Mouse (Mus musculus): ENCODE results near the gene Ier5l. TPM values are rescaled to one million over a fixed set of nuclear protein-coding genes. Genes with fewer than 3 reads are reported as not detected.

Gene Ier5l
- polyA plus RNA-seq (2017; shearing (Covaris generic)) = 0.24 TPM

DNA sequence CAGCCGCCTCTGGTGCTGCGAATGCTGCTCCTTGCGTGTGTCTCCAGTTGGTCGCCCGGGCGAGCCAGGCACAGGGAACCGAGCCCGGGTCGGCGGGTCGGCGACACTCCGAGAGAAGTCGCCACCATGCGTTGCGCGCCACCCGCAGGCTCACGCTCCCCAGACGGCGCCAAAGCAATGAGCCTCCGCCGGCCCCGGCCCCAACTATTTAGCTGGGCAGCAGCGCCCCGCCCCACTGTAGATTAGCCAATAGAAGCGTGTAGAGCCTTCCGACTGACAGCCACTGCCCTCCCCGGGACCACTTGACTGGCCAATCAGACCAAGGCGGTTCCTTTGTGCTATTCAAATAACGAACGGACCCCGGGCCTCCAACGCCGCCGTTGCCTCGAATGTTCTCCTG is at the start of gene Ier5l:
Gene Ier5l (minus strand): TSS at position 181 of the 400 bp plus-strand sequence.

Other genes with a start within 250 kb of the Ier5l start
- gene Lrrc8a, start 236.5 kb downstream of the Ier5l start, polyA plus RNA-seq (2017; shearing (Covaris generic)) = 6.4 TPM
- 1.6 TPM for gene Gm28035, start 233.7 kb downstream of the Ier5l start, polyA plus RNA-seq (2017; shearing (Covaris generic))
- gene Phyhd1, start 208.0 kb downstream of the Ier5l start, polyA plus RNA-seq (2017; shearing (Covaris generic)) = 4.7 TPM
- gene Gm28038, start 193.2 kb downstream of the Ier5l start, polyA plus RNA-seq (2017; shearing (Covaris generic)) = not detected
- 19.2 TPM for gene Dolk, start 187.9 kb downstream of the Ier5l start, polyA plus RNA-seq (2017; shearing (Covaris generic))
- 25.2 TPM for gene Nup188, start 187.8 kb downstream of the Ier5l start, polyA plus RNA-seq (2017; shearing (Covaris generic))
- 145 TPM for gene Sh3glb2, start 114.9 kb downstream of the Ier5l start, polyA plus RNA-seq (2017; shearing (Covaris generic))
- 16.8 TPM for gene Miga2, start 110.0 kb downstream of the Ier5l start, polyA plus RNA-seq (2017; shearing (Covaris generic))
- 39.1 TPM for gene Dolpp1, start 82.0 kb downstream of the Ier5l start, polyA plus RNA-seq (2017; shearing (Covaris generic))
- 7.4 TPM for gene Crat, start 58.4 kb downstream of the Ier5l start, polyA plus RNA-seq (2017; shearing (Covaris generic))
- gene Ptpa, start 58.2 kb downstream of the Ier5l start, polyA plus RNA-seq (2017; shearing (Covaris generic)) = 137 TPM
- 2.4 TPM for gene Cstad, start 120.8 kb upstream of the Ier5l start, polyA plus RNA-seq (2017; shearing (Covaris generic))